Mouse (Mus musculus): Measurements from ENCODE around the gene Pdgfc.
A peak's percentile ranks its signal among the peaks of the same experiment; 100 is the strongest.

Gene Pdgfc

DNA sequence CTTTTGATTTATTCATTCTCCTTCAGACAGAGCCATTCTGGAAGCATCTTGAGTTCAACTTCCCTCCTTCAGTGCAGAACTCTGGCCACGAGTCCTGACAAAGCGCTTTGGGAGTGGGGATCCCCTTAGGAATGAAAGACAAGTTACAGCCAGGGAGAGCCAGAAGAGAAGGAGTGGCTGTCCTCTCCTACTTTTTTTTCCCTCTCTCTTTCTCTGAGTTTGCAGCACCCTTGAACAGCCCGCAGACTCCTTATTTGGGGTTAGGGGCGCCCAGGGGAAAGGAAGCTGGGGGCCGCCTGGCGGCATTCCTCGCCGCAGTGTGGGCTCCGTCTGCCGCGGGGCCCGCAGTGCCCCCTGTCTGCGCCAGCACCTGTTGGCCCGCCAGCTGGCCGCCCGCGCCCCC is at the start of gene Pdgfc:
Gene Pdgfc (plus strand): TSS at position 266 of the 403 bp plus-strand sequence.
- no peak for DNase-seq

DNA sequence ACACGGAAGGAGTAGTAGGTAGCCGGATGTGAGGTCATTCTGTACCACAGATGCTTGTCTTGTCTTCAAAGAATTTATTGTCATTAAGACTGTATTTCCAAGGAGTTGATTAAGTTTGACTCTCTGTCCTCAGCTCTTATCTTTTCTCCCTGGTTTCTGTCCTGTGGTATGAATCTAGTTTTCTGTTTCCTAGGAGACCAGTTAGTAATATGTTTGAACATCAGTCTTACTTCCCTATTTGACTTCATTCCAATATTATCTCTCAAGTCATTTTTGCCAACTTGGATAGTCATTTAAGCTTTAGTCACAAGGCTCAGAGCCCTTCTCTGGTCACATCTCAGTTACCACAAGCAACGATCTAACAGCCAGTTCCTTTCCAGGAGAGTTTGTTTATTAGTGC is 27.0 kb upstream of the Pdgfc start:
- DNase-seq, result no peak

DNA sequence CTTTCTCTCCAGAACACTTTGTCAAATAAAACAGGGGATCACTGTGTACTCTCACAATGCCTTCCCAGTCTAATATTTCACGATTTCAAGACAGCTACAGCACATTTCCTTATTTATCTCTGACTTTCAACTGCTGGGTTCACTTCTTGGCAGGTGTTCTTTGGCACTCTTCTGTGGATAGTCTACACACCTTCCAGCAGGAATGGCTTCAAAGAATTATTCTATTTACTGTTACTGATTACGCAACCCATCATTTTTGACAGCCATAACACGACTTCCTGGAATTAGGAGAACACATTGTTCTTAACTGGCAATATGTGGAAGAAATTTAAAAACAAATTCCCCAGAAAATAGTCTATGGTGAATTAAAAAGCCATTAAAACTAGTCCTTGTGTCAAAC is 26.3 kb upstream of the Pdgfc start:
- no peak for DNase-seq

DNA sequence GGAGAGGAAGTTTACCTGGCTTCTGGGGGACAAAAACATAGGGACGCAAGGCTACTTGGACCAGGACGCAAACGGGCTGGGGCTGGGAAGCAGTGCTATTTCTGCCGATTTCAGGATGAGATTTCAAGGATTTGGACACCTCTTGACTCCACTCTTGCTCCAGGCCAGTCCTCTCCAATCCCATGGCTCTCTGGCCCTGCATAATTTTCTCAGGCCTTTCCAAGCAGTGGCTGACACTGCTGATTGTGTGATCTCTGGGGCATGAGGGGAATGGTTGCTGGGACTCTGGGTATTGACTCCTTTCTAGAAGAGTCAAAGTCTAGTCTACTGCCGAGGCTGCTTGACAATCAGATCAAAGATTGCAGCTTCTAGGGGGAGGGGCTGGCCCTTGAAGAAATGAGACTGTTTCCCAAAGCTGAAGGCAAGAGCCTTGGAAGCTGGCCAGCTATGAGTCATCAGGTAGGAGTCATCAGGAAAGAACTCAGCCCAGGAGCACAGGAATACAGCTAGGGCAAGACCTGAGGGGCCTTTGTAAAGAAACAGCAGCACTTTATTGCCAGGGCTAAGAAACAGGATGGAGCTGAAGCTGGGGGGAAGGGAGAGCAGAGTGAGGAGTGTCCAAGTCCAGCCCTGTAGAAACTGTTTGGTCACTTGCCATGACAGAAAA is 18.7 kb upstream of the Pdgfc start:
- DNase-seq, result no peak

DNA sequence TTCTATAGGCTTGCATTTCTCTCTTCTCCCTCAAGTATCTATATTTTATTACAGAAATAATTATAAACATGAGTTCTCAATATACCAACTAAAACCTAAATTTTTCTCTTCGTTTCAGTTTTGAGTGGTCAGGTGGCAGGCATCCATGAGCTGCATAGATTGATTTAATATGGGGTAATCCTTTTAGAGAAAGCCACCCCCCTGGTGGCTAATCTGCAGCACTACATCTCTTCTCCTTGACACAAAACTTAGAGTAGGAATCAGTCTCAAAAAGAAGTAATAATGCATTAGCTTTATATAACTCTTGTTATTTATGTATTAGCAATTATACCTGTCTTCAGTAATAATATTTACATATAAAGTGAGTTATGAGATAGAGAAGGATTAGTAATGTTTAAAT is 16.2 kb upstream of the Pdgfc start:
- DNase-seq, result no peak

DNA sequence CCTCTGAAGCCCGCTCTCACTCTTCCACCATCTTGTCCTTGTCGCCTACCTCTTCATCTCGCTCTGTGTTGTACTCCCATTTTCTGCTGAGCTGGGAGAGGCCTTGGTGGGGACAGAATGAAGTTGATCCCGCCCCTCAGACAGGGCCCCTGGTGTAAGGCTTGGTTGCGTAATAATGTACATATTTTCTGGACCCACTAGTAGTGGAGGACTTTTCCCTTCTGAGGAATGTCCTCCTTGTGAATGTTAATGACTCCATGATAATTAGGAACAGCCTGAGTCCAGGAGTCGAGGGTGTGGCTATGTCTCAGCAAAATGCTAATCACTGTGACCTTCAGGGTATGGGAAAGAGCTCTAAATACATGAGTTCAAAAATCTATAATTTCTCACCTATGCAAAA is 14.4 kb upstream of the Pdgfc start:
- DNase-seq, result no peak

DNA sequence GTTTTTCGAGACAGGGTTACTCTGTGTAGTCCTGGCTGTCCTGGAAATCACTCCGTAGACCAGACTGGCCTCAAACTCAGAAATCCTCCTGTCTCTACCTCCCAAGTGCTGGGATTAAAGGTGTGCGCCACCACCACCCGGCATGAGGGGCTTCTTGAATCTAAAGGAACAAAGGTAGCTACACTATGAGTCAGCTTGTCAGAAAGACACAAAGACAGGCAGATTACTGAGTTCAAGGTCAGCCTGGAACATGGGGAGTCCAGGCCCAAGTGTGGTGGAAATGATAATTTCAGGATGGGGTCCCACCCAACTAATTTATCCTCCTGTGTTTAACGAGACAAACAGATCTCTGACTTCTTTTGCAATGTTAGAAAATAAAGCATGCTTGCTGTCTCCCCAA is 13.9 kb upstream of the Pdgfc start:
- no peak for DNase-seq

DNA sequence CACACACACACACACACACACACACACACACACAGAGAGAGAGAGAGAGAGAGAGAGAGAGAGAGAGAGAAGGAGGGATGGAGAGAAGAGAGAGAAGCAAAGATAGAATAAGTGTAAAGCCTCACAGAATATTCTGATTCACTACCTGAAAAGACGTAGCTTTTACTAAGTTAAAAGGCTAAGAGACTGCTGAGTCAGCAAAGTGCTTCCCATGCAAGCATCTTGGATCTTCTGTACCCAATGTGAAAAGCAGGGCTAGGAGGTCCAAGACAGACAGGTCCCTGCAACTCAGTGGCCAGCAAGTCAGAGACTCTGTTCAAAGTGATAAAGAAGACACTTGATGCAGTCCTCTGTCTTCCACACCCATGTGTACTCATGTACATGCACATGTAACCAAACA is 13.4 kb upstream of the Pdgfc start:
- no peak for DNase-seq

DNA sequence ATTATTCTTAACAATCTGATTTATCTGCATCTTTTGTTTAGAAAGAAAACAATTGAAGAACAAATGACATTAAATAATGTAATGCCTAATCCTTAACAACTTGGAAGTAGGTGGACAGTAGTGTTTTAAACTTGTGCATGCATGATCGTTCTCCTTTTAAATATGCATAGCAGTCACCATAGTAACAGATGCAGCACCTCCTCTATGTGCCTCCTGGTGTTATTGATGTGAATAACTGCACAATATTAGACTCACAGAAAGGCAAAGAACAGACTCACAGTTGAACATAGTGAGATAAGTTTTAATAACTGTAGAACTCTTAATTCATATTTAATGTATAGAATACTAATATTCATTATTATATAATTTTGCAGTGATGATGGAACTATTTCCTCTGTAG is 12.6 kb upstream of the Pdgfc start:
- DNase-seq, result no peak

DNA sequence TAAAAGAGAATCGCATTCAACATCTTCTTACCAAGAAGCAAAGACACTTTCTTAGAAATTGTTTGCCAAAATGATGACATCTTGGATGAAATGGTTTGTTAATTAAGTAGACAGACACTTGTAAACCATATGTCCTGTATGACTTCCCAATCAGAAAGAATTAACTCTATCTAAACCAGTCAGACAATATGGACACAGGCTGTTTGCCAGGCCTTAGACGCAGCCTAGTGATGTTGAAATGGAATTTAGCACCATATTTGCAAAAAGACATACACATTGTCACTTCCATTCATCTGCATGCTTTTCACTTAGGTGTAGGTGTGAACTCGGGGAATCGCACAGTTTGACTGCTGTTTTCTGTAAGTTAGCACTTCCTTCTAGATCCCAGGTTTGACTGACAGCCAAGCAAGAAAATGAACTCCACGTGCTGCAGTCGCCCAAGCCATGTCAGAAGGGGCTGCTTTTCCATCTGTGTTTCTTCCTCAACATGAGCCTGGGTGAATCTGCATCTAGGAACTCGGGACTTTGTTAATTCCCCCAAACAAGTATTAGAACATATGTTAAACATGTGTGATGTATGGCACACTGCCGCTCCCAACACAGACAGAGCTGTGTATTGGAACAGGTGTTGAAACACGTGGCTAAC is 10.5 kb upstream of the Pdgfc start:
- no peak for DNase-seq

DNA sequence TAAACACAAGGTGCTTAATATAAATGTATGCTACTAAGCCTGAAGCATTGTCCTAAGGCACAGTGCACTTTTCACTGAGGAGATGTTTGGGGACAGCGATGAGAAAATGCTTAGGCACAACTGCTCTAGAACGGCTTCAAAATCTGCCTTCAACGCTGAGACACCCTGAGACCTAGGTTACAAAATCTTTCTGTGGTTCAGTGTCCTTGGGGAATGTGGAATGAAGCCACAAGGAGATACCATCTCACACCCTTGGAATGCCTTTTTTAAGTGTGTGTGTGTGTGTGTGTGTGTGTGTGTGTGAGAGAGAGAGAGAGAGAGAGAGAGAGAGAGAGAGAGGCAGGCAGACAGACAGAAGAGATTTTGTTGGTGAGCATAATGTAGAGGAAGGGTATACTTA is 7.9 kb upstream of the Pdgfc start:
- no peak for DNase-seq

DNA sequence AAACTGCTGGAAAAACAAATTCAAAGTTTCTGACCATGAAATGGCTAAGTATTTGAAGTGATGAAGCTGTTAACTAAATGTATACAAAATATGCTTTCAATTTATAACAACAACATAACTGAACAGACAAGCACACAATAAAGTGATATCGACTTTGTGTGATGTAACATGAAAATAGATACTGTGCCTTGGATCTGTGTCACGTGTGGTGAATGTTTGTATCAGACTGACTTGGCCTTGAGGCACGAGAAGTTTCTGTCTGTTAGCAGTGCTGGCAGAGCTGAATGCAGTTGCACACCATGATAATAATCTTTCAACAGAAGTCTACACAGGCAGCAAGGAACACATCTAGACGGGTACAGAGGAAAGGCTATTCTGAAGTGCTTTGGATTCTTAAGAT is 6.9 kb upstream of the Pdgfc start:
- DNase-seq, result no peak

DNA sequence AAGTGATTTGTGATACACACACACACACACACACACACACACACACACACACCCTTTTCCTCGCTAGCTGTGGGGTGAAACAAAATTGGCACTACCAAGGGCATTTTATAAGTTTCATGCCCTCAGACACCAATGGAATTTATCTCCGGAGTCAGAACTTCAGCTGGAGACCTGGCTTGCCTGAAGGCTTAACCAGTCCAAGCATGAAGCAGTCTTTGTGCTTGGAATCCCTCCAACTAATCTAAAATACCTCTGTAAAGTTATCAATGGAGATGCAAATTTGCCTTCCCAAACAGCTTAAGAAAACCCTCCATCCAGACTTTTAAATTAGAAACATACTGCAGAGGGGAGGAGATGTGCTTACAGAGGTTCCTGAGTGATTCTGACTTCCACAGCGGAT is 6.3 kb upstream of the Pdgfc start:
- no peak for DNase-seq

DNA sequence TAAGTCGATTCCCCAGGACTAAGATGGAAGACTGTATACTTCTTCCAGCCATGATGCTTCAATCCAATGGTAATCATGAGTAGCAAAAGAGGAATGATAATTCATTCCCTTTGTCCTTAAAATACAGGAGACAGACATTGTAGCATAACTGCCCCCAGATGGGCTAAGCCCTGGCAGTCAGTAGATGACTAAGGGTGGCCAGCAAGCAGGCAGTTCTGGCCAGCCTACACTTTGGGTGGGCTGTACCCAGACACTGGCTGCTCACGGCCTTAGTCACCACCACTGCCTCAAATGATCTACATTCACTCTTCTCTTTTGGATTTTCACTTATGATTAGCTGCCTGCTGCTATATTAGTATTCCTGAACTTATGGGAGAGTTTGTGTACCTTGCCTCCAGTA is 5.9 kb upstream of the Pdgfc start:
- no peak for DNase-seq

DNA sequence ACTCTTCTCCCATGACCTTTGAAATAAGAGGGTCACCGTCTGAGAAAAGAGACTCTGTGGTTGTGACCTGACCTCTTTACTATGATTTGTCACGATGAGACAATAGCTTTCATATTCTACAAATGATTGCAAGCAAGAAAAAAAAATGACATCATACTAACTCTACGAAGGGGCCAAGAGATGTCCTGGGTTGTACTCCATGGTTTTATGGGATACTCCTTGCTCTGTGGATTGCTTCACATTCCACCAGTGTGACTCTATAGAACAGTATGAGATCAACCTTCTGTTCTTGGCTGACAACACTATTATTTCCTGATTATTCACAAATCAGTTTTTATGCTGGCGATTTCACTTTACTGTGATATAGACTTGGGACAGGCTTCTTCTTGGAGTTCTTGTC is 4.2 kb upstream of the Pdgfc start:
- DNase-seq, result no peak

DNA sequence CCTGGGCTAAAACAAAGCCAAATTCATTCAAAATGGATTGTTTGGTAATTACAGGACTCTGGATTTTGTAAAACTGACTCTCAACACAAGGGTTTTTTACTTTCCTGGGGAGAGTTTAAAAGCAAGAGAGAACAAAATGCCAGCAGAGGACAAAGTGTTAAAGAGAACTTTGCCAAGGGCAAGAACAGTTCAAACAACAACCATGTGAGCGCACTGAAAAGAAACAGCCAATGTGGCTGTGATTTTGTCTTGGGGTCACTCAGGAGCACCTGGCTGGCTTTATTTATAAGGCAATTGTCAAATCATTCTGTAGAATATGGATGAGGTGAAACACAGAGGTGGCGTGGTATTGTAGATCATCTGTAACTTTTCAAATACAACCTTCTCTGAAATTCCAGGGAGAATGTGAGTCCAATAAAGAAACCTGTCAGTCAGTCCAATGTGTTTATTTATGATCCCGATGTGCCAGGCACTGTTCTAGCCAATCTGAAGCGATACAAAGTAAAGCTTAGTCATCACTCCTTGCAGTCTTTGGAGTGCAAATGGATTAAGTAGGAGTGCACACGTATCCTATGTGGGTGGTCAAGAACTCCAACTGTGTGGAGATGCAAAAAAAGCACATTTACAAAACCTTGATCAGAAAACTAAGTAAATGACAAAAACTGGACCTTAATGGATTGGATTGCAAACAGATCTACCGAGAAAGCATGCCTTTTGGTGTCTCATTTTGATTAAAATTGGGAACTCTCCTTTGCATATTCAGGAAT is 1.7 kb upstream of the Pdgfc start:
- no peak for DNase-seq

DNA sequence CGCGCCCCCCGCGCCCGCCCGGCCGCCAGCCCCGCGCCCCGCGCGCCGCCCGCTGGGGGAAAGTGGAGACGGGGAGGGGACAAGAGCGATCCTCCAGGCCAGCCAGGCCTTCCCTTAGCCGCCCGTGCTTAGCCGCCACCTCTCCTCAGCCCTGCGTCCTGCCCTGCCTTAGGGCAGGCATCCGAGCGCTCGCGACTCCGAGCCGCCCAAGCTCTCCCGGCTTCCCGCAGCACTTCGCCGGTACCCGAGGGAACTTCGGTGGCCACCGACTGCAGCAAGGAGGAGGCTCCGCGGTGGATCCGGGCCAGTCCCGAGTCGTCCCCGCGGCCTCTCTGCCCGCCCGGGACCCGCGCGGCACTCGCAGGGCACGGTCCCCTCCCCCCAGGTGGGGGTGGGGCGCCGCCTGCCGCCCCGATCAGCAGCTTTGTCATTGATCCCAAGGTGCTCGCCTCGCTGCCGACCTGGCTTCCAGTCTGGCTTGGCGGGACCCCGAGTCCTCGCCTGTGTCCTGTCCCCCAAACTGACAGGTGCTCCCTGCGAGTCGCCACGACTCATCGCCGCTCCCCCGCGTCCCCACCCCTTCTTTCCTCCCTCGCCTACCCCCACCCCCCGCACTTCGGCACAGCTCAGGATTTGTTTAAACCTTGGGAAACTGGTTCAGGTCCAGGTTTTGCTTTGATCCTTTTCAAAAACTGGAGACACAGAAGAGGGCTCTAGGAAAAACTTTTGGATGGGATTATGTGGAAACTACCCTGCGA is 517 bp downstream of the Pdgfc start:
- DNase-seq, result peak; percentile 41

DNA sequence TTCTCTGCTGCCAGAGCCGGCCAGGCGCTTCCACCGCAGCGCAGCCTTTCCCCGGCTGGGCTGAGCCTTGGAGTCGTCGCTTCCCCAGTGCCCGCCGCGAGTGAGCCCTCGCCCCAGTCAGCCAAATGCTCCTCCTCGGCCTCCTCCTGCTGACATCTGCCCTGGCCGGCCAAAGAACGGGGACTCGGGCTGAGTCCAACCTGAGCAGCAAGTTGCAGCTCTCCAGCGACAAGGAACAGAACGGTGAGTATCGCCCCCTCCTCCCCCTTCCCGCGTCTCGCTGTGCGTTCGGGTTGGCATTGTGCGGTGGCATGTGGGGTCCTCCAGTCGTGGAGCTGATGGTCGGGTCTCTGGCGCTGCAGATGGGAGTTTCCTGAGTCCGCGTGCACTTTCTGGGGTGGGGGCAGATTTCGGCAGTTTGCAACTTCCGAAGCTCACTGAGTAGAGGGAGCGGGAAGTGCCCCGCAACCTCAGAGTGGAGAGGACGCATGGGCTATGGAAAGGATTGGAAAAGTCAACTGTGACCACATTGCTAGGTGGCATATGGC is 1.2 kb downstream of the Pdgfc start:
- DNase-seq, result peak; percentile 16

DNA sequence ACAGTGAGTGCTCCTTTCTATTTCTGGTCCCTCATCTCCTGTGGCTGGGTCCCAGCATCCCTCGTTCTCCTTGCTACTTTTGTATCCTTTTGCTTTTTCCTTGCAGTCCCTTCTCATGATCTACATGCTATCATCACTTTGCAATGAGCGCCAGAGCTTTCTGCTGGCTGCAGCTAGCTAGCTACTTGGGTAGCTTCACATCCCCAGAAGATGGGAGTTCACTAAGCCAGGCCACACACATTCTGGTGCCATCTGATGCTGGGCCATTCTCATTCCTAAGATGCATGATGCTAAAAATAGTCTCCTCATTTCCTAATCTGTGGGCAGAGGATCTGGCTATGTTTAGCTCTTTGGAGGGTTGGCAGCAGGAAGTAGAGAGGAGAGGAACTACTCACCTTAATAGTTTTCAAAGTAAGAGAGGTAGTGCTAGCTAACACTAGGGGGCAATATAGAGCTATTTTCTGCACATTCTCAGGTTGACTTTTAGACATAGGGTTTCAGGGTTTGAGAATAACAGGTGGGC is 3.0 kb downstream of the Pdgfc start:
- DNase-seq, result no peak

DNA sequence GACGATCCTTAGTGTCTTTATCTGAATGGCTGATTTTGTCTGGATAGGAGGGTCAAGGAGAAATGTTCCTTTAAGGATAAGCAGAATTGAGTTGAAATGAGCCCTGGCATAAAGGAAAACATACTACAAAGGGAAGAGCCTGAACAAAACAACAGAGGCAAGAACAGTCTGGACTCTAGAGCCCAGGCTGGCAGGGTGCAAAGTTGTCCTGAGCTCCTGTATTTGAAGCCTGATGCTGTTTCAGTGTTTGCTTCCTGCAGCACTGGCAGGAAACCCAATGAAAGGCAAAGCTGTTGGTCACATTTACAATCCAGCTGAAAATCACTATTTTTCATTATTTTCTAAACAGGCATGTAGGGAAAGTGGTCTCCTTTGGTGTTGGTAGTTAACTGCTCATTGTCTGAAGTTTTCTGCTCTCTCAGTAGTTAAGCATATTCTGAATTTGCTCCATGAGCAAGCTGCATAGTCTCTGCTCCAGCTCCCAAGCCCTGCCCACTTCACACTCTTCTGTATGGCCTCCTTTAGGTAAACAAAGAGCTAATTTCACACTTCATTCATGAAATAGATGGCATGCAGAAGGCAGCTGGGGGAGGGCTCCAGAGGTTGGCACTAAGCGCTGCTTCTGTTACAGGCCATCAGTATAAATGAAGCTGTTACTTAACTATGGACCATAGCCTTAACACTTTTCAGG is 8.6 kb downstream of the Pdgfc start:
- DNase-seq, result no peak

DNA sequence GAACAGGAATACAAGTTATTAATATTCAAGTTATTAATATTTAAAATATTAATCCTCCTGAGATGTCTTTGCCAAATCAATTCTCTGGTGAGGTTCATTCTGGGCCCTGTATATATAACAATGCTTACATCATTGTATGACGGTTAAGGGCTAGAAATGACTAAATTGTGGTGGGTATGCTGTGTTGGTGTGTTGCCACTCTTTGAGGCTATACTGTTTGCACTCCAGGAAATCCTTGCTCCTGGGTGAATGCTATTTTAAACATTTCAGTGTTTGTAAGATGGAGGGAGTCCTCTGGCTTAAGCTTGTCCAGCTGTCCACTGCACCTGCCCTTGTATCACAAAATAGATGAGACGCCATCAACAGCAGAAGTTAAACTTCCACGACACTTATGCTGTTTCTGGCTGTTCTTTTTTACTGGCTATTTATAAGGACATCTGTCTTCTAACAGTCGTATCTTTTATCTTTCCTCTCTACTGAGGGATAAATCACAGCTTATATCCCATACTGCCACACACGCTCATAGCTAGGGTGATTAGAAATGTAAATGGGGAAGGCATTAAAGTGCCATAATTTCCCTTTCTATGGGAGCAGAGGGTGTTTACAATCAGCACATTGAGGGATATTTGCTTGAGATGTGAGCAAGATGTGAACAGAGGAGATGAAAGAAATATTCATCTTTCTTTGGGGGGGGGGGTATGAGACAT is 9.3 kb downstream of the Pdgfc start:
- DNase-seq, result no peak

Data from cerebellum, adult 11-12 months (tissue).